Mouse (Mus musculus) liver (tissue): ENCODE results near the gene Rab40b.

ENCODE experiments used
- DNase-seq: peaks from one replicate; pipeline ENCODE4 v3.0.0-alpha.2; 2020; ENCODE audit warnings: mixed read lengths

Rab40b gene

GRCm38 (mm10) chr11:121387750-121388553 is at the start of gene Rab40b:
Rab40b (minus strand) TSS chr11:121388251.
- peak; percentile 95 for DNase-seq

- peak; percentile 61 for DNase-seq
Observed at GRCm38 (mm10) chr11:121437236-121437635, 49.2 kb upstream of the Rab40b start.

GRCm38 (mm10) chr11:121434156-121435155 is 46.4 kb upstream of the Rab40b start, which contains the start of gene Fn3k:
Fn3k (plus strand) TSS chr11:121434913.
- peak; percentile 95 for DNase-seq

GRCm38 (mm10) chr11:121433397-121433796 is 45.3 kb upstream of the Rab40b start:
- DNase-seq: peak; percentile 83

- DNase-seq: peak; percentile 60
Observed at GRCm38 (mm10) chr11:121421553-121422173, 33.6 kb upstream of the Rab40b start.

- DNase-seq: peak; percentile 100
Observed at GRCm38 (mm10) chr11:121420830-121421552, 32.9 kb upstream of the Rab40b start, which contains the start of gene Fn3krp. Fn3krp (plus strand) TSS chr11:121421401.

GRCm38 (mm10) chr11:121420379-121420778 is 32.3 kb upstream of the Rab40b start:
- no peak for DNase-seq

GRCm38 (mm10) chr11:121418932-121419331 is 30.9 kb upstream of the Rab40b start:
- DNase-seq: no peak

- DNase-seq: no peak
Observed at GRCm38 (mm10) chr11:121417971-121418370, 29.9 kb upstream of the Rab40b start.

GRCm38 (mm10) chr11:121415351-121415750 is 27.3 kb upstream of the Rab40b start:
- DNase-seq: no peak

- DNase-seq: no peak
Observed at GRCm38 (mm10) chr11:121414762-121415161, 26.7 kb upstream of the Rab40b start.

- no peak for DNase-seq
Observed at GRCm38 (mm10) chr11:121407366-121408155, 19.5 kb upstream of the Rab40b start.

GRCm38 (mm10) chr11:121392405-121392804 is 4.4 kb upstream of the Rab40b start:
- DNase-seq: no peak

- DNase-seq: no peak
Observed at GRCm38 (mm10) chr11:121390793-121391192, 2.7 kb upstream of the Rab40b start.

GRCm38 (mm10) chr11:121388554-121388945 is 499 bp upstream of the Rab40b start:
- DNase-seq: no peak

GRCm38 (mm10) chr11:121380294-121380693 is 7.8 kb downstream of the Rab40b start:
- no peak for DNase-seq

GRCm38 (mm10) chr11:121378644-121379043 is 9.4 kb downstream of the Rab40b start:
- no peak for DNase-seq

GRCm38 (mm10) chr11:121373305-121373704 is 14.7 kb downstream of the Rab40b start:
- DNase-seq: no peak

- DNase-seq: no peak
Observed at GRCm38 (mm10) chr11:121370337-121370994, 17.6 kb downstream of the Rab40b start.

GRCm38 (mm10) chr11:121369622-121370021 is 18.4 kb downstream of the Rab40b start:
- peak; percentile 76 for DNase-seq

- no peak for DNase-seq
Observed at GRCm38 (mm10) chr11:121368731-121369130, 19.3 kb downstream of the Rab40b start.
